Mouse (Mus musculus) ES-E14 (cell line): Measurements from ENCODE around the gene Exd2. TPM values are rescaled to one million over a fixed set of nuclear protein-coding genes. Genes with fewer than 3 reads are reported as not detected.

ENCODE experiments used
- DNase-seq: peaks from one replicate; pipeline ENCODE4 v3.0.0-alpha.2; 2013; ENCODE audit warnings: low read depth, low spot score
- H3K27ac ChIP-seq: 2 replicates; pipeline ENCODE4 v1.5.1; 2012; ENCODE audit warnings: low read depth, mild to moderate bottlenecking, low read length, moderate library complexity, mixed read lengths; ENCODE audit not compliant: poor library complexity, insufficient read depth, severe bottlenecking
- H3K36me3 ChIP-seq: 2 replicates; pipeline ENCODE4 v1.6.1; 2012; ENCODE audit warnings: mild to moderate bottlenecking, low read length, moderate library complexity, mixed read lengths; ENCODE audit not compliant: control insufficient read depth, poor library complexity, insufficient read depth, severe bottlenecking
- H3K4me1 ChIP-seq, 2 experiments: fragments of 150-350 bp in 1 of 2; sonication (generic) in 1 of 2; 2 replicates each; pipeline ENCODE4 v1.6.1; 2012; ENCODE audit warnings: low read length in 2 of 2, mild to moderate bottlenecking in 1 of 2, mixed read lengths in 1 of 2; ENCODE audit not compliant: control insufficient read depth in 2 of 2, insufficient read depth in 2 of 2, poor library complexity in 1 of 2
- H3K4me3 ChIP-seq, 2 experiments: fragments of 150-350 bp in 1 of 2; sonication (generic) in 1 of 2; 2 replicates each; pipeline ENCODE4 v1.5.1; 2012; ENCODE audit warnings: low read length in 2 of 2, low read depth in 1 of 2, mild to moderate bottlenecking in 1 of 2, mixed read lengths in 1 of 2; ENCODE audit not compliant: insufficient read depth in 1 of 2, poor library complexity in 1 of 2, severe bottlenecking in 1 of 2
- H3K9ac ChIP-seq: 2 replicates; pipeline ENCODE4 v1.6.1; 2012; ENCODE audit warnings: low read depth, mild to moderate bottlenecking, low read length, mixed read lengths; ENCODE audit not compliant: poor library complexity, insufficient read depth, severe bottlenecking
- H3K9me3 ChIP-seq: fragments of 150-350 bp; sonication (generic); 2 replicates; pipeline ENCODE4 v1.6.1; 2012; ENCODE audit warnings: low read depth, mild to moderate bottlenecking, low read length; ENCODE audit not compliant: control insufficient read depth, insufficient read depth
- CHD2 ChIP-seq: IDR thresholded peaks from 2 replicates; pipeline ENCODE4 v1.6.1; 2014; ENCODE audit warnings: mild to moderate bottlenecking, low read depth, low read length, inconsistent platforms
- HCFC1 ChIP-seq: IDR thresholded peaks from 2 replicates; pipeline ENCODE4 v1.6.1; 2012; ENCODE audit warnings: low read length, inconsistent platforms, borderline replicate concordance; ENCODE audit not compliant: insufficient read depth
- MAFK ChIP-seq: IDR thresholded peaks from 2 replicates; pipeline ENCODE4 v1.6.1; 2014; ENCODE audit warnings: mild to moderate bottlenecking, low read depth, low read length, inconsistent platforms; ENCODE audit not compliant: insufficient read depth
- ZC3H11A ChIP-seq: IDR thresholded peaks from 2 replicates; pipeline ENCODE4 v1.6.1; 2012; ENCODE audit warnings: low read depth, mild to moderate bottlenecking, inconsistent platforms, low read length, borderline replicate concordance
- ZNF384 ChIP-seq: IDR thresholded peaks from 2 replicates; pipeline ENCODE4 v1.6.1; 2012; ENCODE audit warnings: low read depth, low read length, inconsistent platforms
- in situ Hi-C, 2 experiments: fragments of 600-800 bp; cut with MboI; formaldehyde crosslinking; loops; one replicate each; pipeline ENCODE4 v1.15.1; 2025; ENCODE audit warnings: low sequenced_read_pairs in 2 of 2, inconsistent platforms in 1 of 2; ENCODE audit not compliant: unreplicated experiment in 2 of 2
- total RNA-seq: library from RNA; depleted of rRNA; stranded (reverse); fragments of 300-350 nt; gene quantifications from 2 replicates; pipeline ENCODE4 v1.2.3, GENCODE M21; 2012

Exd2 gene
- total RNA-seq, 1 experiment: 34.8 TPM

DNA sequence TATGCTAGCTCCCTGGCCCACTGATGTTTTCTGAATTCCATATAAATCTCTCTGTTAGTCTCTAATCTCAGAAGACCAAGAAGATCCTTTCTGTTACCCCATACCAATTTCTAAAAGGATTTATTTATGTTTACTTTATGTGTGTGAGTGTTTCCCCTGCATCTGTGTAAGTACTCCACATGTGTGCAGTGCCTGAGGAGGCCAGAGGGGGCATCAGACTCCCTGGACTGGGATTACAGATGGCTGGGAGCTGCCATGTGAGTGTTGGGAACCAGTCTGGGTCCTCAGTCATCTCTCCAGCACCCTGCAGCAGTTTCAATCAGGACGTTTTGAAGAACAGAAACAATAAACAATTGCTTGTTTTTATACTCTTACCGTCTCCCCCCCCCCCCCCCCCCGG is 20.5 kb downstream of the Exd2 start:
- no peak overlapping the region for H3K27ac ChIP-seq
- H3K4me3 ChIP-seq: no peak overlapping the region
- TF ChIP-seq CHD2 (no peak), HCFC1 (no peak), ZNF384 (no peak), ZC3H11A (no peak), MAFK (no peak)
- H3K4me1 ChIP-seq: peaks cover 5 to 8% of the 10 kb centered on the region in 2 experiments; a peak in 3 of 4 replicates
- DNase-seq: no peak
- in situ Hi-C loops: no loop called here
- no peaks in the 10 kb centered on the region for H3K9me3 ChIP-seq
- H3K9ac ChIP-seq: no peak overlapping the region
- no peaks in the 10 kb centered on the region; the same call in 1 of the 2 replicates for H3K36me3 ChIP-seq

GRCm38 (mm10) chr12:80493311-80493710 is 30.4 kb downstream of the Exd2 start:
- in situ Hi-C loops: no loop called here
- DNase-seq: no peak
- TF ChIP-seq HCFC1: no peak
- TF ChIP-seq CHD2: no peak
- Histone ChIP-seq H3K27ac (no peak overlapping the region), H3K9ac (no peak overlapping the region), H3K4me1 (peaks cover 0 to 2% of the 10 kb centered on the region in 2 experiments; a peak in 1 of 4 replicates), H3K4me3 (no peak overlapping the region), H3K9me3 (no peaks in the 10 kb centered on the region), H3K36me3 (peaks cover 2% of the 10 kb centered on the region; the same call in 1 of the 2 replicates)

DNA sequence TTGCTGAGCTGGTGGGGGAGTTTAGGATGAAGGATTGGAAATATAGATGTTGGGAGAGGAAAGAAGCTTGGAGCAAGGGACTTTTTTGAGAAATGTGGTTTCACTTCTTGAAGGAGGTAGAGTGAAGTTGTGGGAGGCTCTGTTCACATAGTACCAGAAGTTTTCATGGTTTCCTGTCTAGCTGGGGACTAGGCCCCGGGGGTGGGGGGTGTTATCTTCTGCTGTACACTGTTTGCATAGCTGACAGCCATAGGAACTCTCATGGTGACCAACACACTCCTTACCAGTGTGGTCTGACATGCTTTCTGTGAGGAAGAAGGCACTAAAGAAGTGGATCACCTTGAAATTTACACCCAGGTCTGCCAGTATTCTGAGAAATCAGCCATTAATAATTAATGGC is 32.8 kb downstream of the Exd2 start:
- Histone ChIP-seq H3K27ac (no peak overlapping the region), H3K4me3 (no peak overlapping the region), H3K9ac (no peak overlapping the region), H3K36me3 (peaks cover 2% of the 10 kb centered on the region; the same call in 1 of the 2 replicates), H3K4me1 (peaks cover 0 to 2% of the 10 kb centered on the region in 2 experiments; a peak in 1 of 4 replicates), H3K9me3 (no peaks in the 10 kb centered on the region)
- no peak for DNase-seq
- no peak for TF ChIP-seq ZC3H11A
- no peak for TF ChIP-seq HCFC1
- no peak for TF ChIP-seq CHD2
- no peak for TF ChIP-seq MAFK
- no peak for TF ChIP-seq ZNF384
- in situ Hi-C loops: no loop called here

DNA sequence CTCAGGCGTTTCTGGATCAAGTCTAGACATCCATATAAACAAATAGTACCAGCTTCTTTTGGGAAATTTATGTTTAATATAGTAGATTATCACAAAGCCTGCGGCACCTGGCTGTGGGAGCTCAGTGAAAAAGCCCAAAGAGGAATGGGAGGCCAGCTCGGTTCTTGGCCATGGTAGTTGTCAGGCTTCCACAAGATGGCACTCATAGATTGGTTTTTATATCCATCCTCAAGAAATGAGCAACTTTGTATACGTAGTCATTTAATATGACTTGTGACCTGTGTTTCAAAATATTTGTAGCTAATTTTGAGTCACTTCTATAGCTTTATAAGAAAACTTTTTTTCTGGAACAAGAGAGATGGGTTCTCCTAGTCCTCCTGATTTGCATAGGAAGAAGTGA is 35.5 kb downstream of the Exd2 start:
- Histone ChIP-seq H3K27ac (no peak overlapping the region), H3K9ac (no peak overlapping the region), H3K9me3 (no peaks in the 10 kb centered on the region), H3K36me3 (0 out of 2 replicates have a peak, but pooled peaks cover 2% of the 10 kb centered on the region), H3K4me1 (peaks cover 0 to 2% of the 10 kb centered on the region in 2 experiments; a peak in 1 of 4 replicates), H3K4me3 (no peak overlapping the region)
- no peak for DNase-seq
- TF ChIP-seq HCFC1 (no peak), MAFK (no peak), ZC3H11A (no peak), ZNF384 (no peak), CHD2 (no peak)
- in situ Hi-C loops: no loop called here

- DNase-seq: no peak
- no peak overlapping the region for H3K4me3 ChIP-seq
- in situ Hi-C loops: no loop called here
- no peaks in the 10 kb centered on the region for H3K36me3 ChIP-seq
- H3K27ac ChIP-seq: no peak overlapping the region
- no peak overlapping the region for H3K9ac ChIP-seq
- peaks cover 0 to 2% of the 10 kb centered on the region in 2 experiments; a peak in 1 of 4 replicates for H3K4me1 ChIP-seq
- no peak for TF ChIP-seq ZNF384
- TF ChIP-seq HCFC1: no peak
- TF ChIP-seq MAFK: no peak
- no peak for TF ChIP-seq CHD2
- no peak for TF ChIP-seq ZC3H11A
- H3K9me3 ChIP-seq: no peaks in the 10 kb centered on the region
Measured at GRCm38 (mm10) chr12:80500506-80500905, 37.6 kb downstream of the Exd2 start.
